25 mouse cellular contexts compared by ENCODE assay signal in genomic region chr15:10814195-10814594, GRCm38 (mm10).
DNase-seq lines count a peak whose midpoint lies in the region; ATAC-seq lines count a peak whose summit lies in the region.
"Had no signal": no experiment of that assay in that cellular context is flagged by ENCODE, and none has a peak within 500 bp of the region (broad histone marks: within the 10 kb centered on the region; RNA-seq: fewer than 3 reads in every experiment).

No protein-coding gene starts in this region.

- H3K4me1 ChIP-seq in heart, embryonic 14.5 days (ENCODE audit: control insufficient read depth in 2 of 2, insufficient read depth in 2 of 2, low read length in 2 of 2): peaks cover 12% of the 10 kb centered on the region in 2 experiments
- H3K4me1 ChIP-seq in midbrain, embryonic 15.5 days: no peaks in the 10 kb centered on the region
- H3K4me1 ChIP-seq: forebrain, embryonic 13.5 days; hindbrain, embryonic 13.5 days; neural tube, embryonic 13.5 days had no signal

- ATAC-seq in heart, embryonic 14.5 days (ENCODE audit: insufficient number of reproducible peaks, insufficient read depth, low FRiP score, low read depth): no peak
- ATAC-seq in midbrain, embryonic 15.5 days (replicated peaks): no peak
- ATAC-seq: activated CD4-positive, CD25-positive, alpha-beta regulatory T cell, adult 4 months; CD4-positive, CD25-positive, alpha-beta regulatory T cell, adult 4 months; forebrain, embryonic 13.5 days; midbrain, embryonic 16.5 days had no signal

- peak overlapping the region; percentile 18; the same call in 1 of the 2 replicates for H3K4me2 ChIP-seq in heart, embryonic 14.5 days (ENCODE audit: low read length)
- H3K4me2 ChIP-seq in midbrain, embryonic 15.5 days: no peak overlapping the region
- H3K4me2 ChIP-seq: forebrain, embryonic 13.5 days; hindbrain, embryonic 13.5 days; kidney, embryonic 15.5 days; limb, embryonic 13.5 days; liver, embryonic 11.5 days; lung, embryonic 15.5 days; neural tube, embryonic 13.5 days had no signal

- peak overlapping the region; percentile 66 to 78 for H3K27ac ChIP-seq in heart, embryonic 14.5 days (replicated peaks in 1 of 2; ENCODE audit: control insufficient read depth in 1 of 2, insufficient read depth in 1 of 2, low read depth in 2 of 2, low read length in 2 of 2)
- no peak overlapping the region for H3K27ac ChIP-seq in midbrain, embryonic 15.5 days
- H3K27ac ChIP-seq: forebrain, embryonic 13.5 days; hindbrain, embryonic 13.5 days; kidney, embryonic 15.5 days; layer of hippocampus, adult 2 months; left cerebral cortex, adult 2 months; limb, embryonic 13.5 days; lung, embryonic 15.5 days; midbrain, embryonic 10.5 days; neural tube, embryonic 13.5 days had no signal

- WGBS in heart, embryonic 14.5 days: 53% methylated on average over 2 of the region's 2 CpGs
- WGBS in midbrain, embryonic 15.5 days: 83% methylated on average over 2 of the region's 2 CpGs

- no peaks in the 10 kb centered on the region for H3K9me3 ChIP-seq in heart, embryonic 14.5 days (ENCODE audit: control insufficient read depth, low read length)
- H3K9me3 ChIP-seq in midbrain, embryonic 15.5 days: no peaks in the 10 kb centered on the region
- H3K9me3 ChIP-seq: forebrain, embryonic 13.5 days; hindbrain, embryonic 13.5 days; kidney, embryonic 15.5 days; limb, embryonic 13.5 days; lung, embryonic 15.5 days; midbrain, embryonic 10.5 days; neural tube, embryonic 13.5 days had no signal

- no peak overlapping the region for H3K9ac ChIP-seq in heart, embryonic 14.5 days (ENCODE audit: low read length)
- no peak overlapping the region for H3K9ac ChIP-seq in midbrain, embryonic 15.5 days
- H3K9ac ChIP-seq: forebrain, embryonic 13.5 days; hindbrain, embryonic 13.5 days; kidney, embryonic 15.5 days; limb, embryonic 13.5 days; lung, embryonic 15.5 days; neural tube, embryonic 13.5 days had no signal

- intact Hi-C loops in heart, postnatal 14 days (cut with DNase I): no loop called here

- H3K4me3 ChIP-seq in heart, embryonic 14.5 days (ENCODE audit: control insufficient read depth in 1 of 2, insufficient read depth in 1 of 2, low read depth in 1 of 2, low read length in 2 of 2): no peak overlapping the region
- H3K4me3 ChIP-seq in midbrain, embryonic 15.5 days: no peak overlapping the region
- H3K4me3 ChIP-seq: forebrain, embryonic 13.5 days; hindbrain, embryonic 13.5 days; kidney, embryonic 15.5 days; layer of hippocampus, adult 2 months; left cerebral cortex, adult 2 months; limb, embryonic 13.5 days; lung, embryonic 15.5 days; midbrain, embryonic 10.5 days; neural tube, embryonic 13.5 days had no signal

- H3K36me3 ChIP-seq in heart, embryonic 14.5 days (ENCODE audit: control insufficient read depth, insufficient read depth, low read length): no peaks in the 10 kb centered on the region
- H3K36me3 ChIP-seq in midbrain, embryonic 15.5 days (replicated peaks): no peaks in the 10 kb centered on the region
- H3K36me3 ChIP-seq: hindbrain, embryonic 13.5 days; kidney, embryonic 15.5 days; limb, embryonic 13.5 days; lung, embryonic 15.5 days; midbrain, embryonic 10.5 days; neural tube, embryonic 13.5 days had no signal

- peak; percentile 83 for DNase-seq in heart, adult 11 months
- no peak for DNase-seq in heart, adult 18-20 months
- DNase-seq in heart, postnatal 14 days: no peak
- DNase-seq in kidney, adult 18-20 months: peak; percentile 1
- DNase-seq in kidney, postnatal 25 days: no peak
- DNase-seq in NIH3T3 (ENCODE audit: low read depth): peak; percentile 40
- DNase-seq: cerebellum, adult 18-20 months; cerebellum, postnatal 10 days; gastrocnemius, postnatal 10 days; kidney, adult 11 months had no signal

- no peaks in the 10 kb centered on the region for H3K27me3 ChIP-seq in heart, embryonic 14.5 days (ENCODE audit: control insufficient read depth, insufficient read depth, low read length)
- H3K27me3 ChIP-seq in midbrain, embryonic 15.5 days (replicated peaks): no peaks in the 10 kb centered on the region
- H3K27me3 ChIP-seq: forebrain, embryonic 13.5 days; hindbrain, embryonic 13.5 days; kidney, embryonic 15.5 days; limb, embryonic 13.5 days; lung, embryonic 15.5 days; neural tube, embryonic 13.5 days had no signal

Comparison
In these comparisons a context has a peak if more than half of its experiments do, and no peak if none do; other contexts are left out.
1. DNase-seq: peak in heart, adult 11 months (single experiment), kidney, adult 18-20 months (single experiment) and NIH3T3 (single experiment); none in heart, adult 18-20 months (0 of 2), heart, postnatal 14 days (0 of 2) and kidney, postnatal 25 days (0 of 2).